Mouse (Mus musculus) heart, adult 11 months (tissue): ENCODE measurements around the gene Hspa2.
"Not testable (repeated sequence)": the region's sequence is repeated elsewhere in the genome, so short reads cannot be mapped to it uniquely, and the experiment has no call there.

Experiments
- DNase-seq: peaks from one replicate; pipeline ENCODE4 v3.0.0; 2022

The Hspa2 gene

GRCm38 (mm10) chr12:76435549-76435948 is 31.6 kb downstream of the Hspa2 start:
- DNase-seq, result no peak

GRCm38 (mm10) chr12:76443488-76443887 is 39.5 kb downstream of the Hspa2 start:
- not testable (repeated sequence) for DNase-seq

GRCm38 (mm10) chr12:76444359-76444772 is 40.4 kb downstream of the Hspa2 start:
- DNase-seq, result no peak

GRCm38 (mm10) chr12:76444862-76445261 is 40.9 kb downstream of the Hspa2 start:
- no peak for DNase-seq

- no peak for DNase-seq
Measured at GRCm38 (mm10) chr12:76446201-76446600, 42.2 kb downstream of the Hspa2 start.

GRCm38 (mm10) chr12:76448127-76448526 is 44.2 kb downstream of the Hspa2 start:
- no peak for DNase-seq

- DNase-seq, result no peak
Measured at GRCm38 (mm10) chr12:76452203-76452602, 48.2 kb downstream of the Hspa2 start.
